Comparison of ENCODE assay signal across 17 mouse cellular contexts in the genomic region with DNA sequence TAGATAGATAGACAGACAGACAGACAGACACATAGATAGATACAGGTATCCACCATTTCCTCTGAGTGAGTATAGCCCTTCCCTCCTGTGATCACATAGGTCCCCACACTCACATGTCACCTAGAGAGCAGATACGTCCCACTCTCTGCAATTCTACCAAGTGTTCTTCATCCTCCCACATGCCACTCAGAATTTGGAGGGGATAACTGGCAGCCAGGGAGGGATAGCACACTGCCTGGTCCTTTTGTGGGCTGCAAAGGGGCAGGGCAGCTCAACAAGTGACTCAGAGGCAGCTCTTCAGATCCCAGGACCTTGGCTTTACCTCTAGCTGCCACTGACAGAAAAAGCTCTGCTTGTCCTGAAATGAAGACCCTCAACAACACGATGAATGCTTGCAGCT.
"Had no signal": no experiment of that assay in that cellular context is flagged by ENCODE, and none has a peak within 500 bp of the region (broad histone marks: within the 10 kb centered on the region; RNA-seq: fewer than 3 reads in every experiment).

No protein-coding gene starts in this region.

- H3K9me3 ChIP-seq: midbrain, embryonic 10.5 days; midbrain, embryonic 13.5 days; midbrain, embryonic 15.5 days; neural tube, embryonic 13.5 days; neural tube, embryonic 15.5 days had no signal

- ATAC-seq: midbrain, embryonic 13.5 days; midbrain, embryonic 15.5 days had no signal

- H3K36me3 ChIP-seq: midbrain, embryonic 10.5 days; midbrain, embryonic 13.5 days; midbrain, embryonic 15.5 days; neural tube, embryonic 13.5 days; neural tube, embryonic 15.5 days had no signal

- H3K4me3 ChIP-seq: midbrain, embryonic 10.5 days; midbrain, embryonic 13.5 days; midbrain, embryonic 15.5 days; myocyte; neural tube, embryonic 13.5 days; neural tube, embryonic 15.5 days had no signal

- H3K27me3 ChIP-seq: midbrain, embryonic 15.5 days; neural tube, embryonic 13.5 days; neural tube, embryonic 15.5 days had no signal

- DNase-seq: lung, adult 18-20 months; lung, embryonic 14.5 days; lung, postnatal 10 days; lung, postnatal 4 days; retina, postnatal 1 day; right cerebral cortex, postnatal 25 days; right cerebral cortex, postnatal 4 days; spleen, adult 18-20 months; thymus, adult 18-20 months; thymus, postnatal 14 days; thymus, postnatal 36 days had no signal
